Mouse (Mus musculus) thymus, adult 2 months (tissue): ENCODE results near the gene Gm45783.
"Not testable (repeated sequence)": the region's sequence is repeated elsewhere in the genome, so short reads cannot be mapped to it uniquely, and the experiment has no call there.

Experiments used
- CTCF ChIP-seq: fragments of 200-500 bp; IDR thresholded peaks from 2 replicates; pipeline ENCODE4 v1.5.1; 2012; ENCODE audit warnings: mild to moderate bottlenecking, control low read depth, low read length, moderate library complexity, borderline replicate concordance; ENCODE audit not compliant: control insufficient read depth, poor library complexity, insufficient read depth; ENCODE audit errors: extremely low read depth
- POLR2A ChIP-seq: fragments of 200-500 bp; IDR thresholded peaks from 2 replicates; pipeline ENCODE4 v1.6.1; 2012; ENCODE audit warnings: mild to moderate bottlenecking, low read length, control low read depth, moderate library complexity; ENCODE audit not compliant: control insufficient read depth, poor library complexity, insufficient read depth; ENCODE audit errors: extremely low read depth

- TF ChIP-seq POLR2A, CTCF: not testable (repeated sequence)
Measured at GRCm38 (mm10) chr7:7399603-7400002, 25.2 kb upstream of the Gm45783 start, which contains the start of gene Vmn2r31.
